Mouse (Mus musculus): Measurements from ENCODE around the gene Rsc1a1. TPM values are rescaled to one million over a fixed set of nuclear protein-coding genes. Genes with fewer than 3 reads are reported as not detected.

The Rsc1a1 gene
- polyA plus RNA-seq, 1 experiment from 2014 or later: 0.72 TPM

DNA sequence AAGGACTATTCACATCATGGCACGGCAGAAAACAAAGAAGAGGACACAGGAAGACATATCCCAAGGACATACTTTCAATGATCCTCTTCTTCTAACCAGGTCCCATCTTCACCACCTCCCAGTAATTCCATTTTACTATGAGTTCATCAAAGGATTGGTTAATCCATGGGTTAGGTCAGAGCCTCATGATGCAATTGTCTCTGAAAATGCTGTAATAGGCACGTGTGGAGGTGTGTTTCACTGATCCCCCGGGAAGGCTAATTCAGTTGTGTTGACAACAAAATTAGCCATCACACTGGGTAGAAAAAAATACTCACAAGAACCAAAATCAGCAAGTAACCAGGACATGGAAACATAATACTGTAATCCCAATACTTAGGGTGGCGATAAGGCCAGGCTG lies 32.2 kb upstream of the Rsc1a1 start:
- no peak overlapping the region for H3K4me2 ChIP-seq (ENCODE audit: low read length)
- H3K4me1 ChIP-seq (ENCODE audit: control insufficient read depth in 2 of 2, insufficient read depth in 2 of 2, low read length in 2 of 2): peaks cover 8 to 39% of the 10 kb centered on the region in 2 experiments
- H3K27ac ChIP-seq (replicated peaks in 1 of 2; ENCODE audit: control insufficient read depth in 1 of 2, insufficient read depth in 1 of 2, low read depth in 2 of 2, low read length in 2 of 2): no peak overlapping the region
- peaks cover 29% of the 10 kb centered on the region for H3K36me3 ChIP-seq (ENCODE audit: control insufficient read depth, insufficient read depth, low read length)
- H3K9me3 ChIP-seq (ENCODE audit: control insufficient read depth, low read length): 0 out of 2 replicates have a peak, but pooled peaks cover 3% of the 10 kb centered on the region
- H3K4me3 ChIP-seq (ENCODE audit: control insufficient read depth in 1 of 2, insufficient read depth in 1 of 2, low read depth in 1 of 2, low read length in 2 of 2): no peak overlapping the region
- no peak for ATAC-seq (ENCODE audit: insufficient number of reproducible peaks, insufficient read depth, low FRiP score, low read depth)
- H3K9ac ChIP-seq (ENCODE audit: low read length): no peak overlapping the region
- 81% methylated on average over 4 of the region's 4 CpGs for WGBS
- H3K27me3 ChIP-seq (ENCODE audit: control insufficient read depth, insufficient read depth, low read length): no peaks in the 10 kb centered on the region

DNA sequence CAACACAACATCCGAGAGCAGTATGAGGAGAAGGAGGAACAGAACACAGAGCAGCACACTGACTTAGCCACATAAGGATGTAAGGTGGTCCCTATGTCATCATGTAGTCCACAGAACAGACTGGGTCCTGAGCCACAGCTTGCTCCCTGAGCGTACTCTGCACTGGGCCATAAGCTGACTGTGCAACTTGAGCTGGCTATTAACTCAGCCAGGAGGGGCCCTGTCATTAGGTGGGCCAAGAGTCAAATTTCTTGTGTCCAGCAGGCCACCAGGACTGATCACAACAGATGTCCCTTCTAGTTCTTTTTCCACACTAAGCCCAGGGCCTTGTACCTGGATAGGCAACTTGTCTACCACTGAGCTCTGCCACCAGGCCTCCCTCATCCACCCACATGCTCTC lies 29.6 kb upstream of the Rsc1a1 start:
- Histone ChIP-seq H3K27ac (replicated peaks in 1 of 2; ENCODE audit: control insufficient read depth in 1 of 2, insufficient read depth in 1 of 2, low read depth in 2 of 2, low read length in 2 of 2) (no peak overlapping the region), H3K27me3 (ENCODE audit: control insufficient read depth, insufficient read depth, low read length) (no peaks in the 10 kb centered on the region), H3K4me1 (ENCODE audit: control insufficient read depth in 2 of 2, insufficient read depth in 2 of 2, low read length in 2 of 2) (peaks cover 4 to 18% of the 10 kb centered on the region in 2 experiments; a peak in 3 of 4 replicates), H3K36me3 (ENCODE audit: control insufficient read depth, insufficient read depth, low read length) (peaks cover 49% of the 10 kb centered on the region), H3K4me3 (ENCODE audit: control insufficient read depth in 1 of 2, insufficient read depth in 1 of 2, low read depth in 1 of 2, low read length in 2 of 2) (no peak overlapping the region), H3K9ac (ENCODE audit: low read length) (no peak overlapping the region), H3K4me2 (ENCODE audit: low read length) (no peak overlapping the region), H3K9me3 (ENCODE audit: control insufficient read depth, low read length) (no peaks in the 10 kb centered on the region)
- 57% methylated on average over 2 of the region's 2 CpGs for WGBS
- ATAC-seq (ENCODE audit: insufficient number of reproducible peaks, insufficient read depth, low FRiP score, low read depth): no peak

DNA sequence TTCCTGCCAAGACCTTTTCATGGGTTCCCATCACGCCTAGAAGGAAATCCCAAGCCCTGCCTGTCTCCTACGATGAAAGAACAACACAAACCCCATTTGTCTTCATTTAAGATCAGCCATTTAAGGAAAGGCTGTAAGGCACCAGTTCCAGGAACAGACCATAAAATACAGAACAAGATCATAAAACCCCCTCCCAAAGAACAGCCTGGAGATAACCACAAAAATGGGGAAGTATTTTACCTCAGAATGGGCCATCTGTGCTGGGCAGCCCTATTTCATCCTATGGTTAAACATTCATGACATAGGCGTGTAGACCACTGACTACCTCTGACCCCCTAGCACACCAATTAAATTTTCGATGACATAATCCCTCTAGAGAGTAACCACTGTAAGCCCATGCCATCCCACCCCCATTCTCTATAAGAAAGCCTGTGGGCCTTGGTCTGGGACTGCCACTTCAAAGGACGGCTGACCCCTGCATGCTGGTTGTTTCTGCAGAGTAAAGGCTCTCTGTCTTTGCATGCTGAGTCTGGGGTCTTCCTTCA lies 28.3 kb upstream of the Rsc1a1 start:
- Histone ChIP-seq H3K9me3 (ENCODE audit: control insufficient read depth, low read length) (no peaks in the 10 kb centered on the region), H3K4me1 (ENCODE audit: control insufficient read depth in 2 of 2, insufficient read depth in 2 of 2, low read length in 2 of 2) (peaks cover 4 to 16% of the 10 kb centered on the region in 2 experiments; a peak in 3 of 4 replicates), H3K9ac (ENCODE audit: low read length) (no peak overlapping the region), H3K4me3 (ENCODE audit: control insufficient read depth in 1 of 2, insufficient read depth in 1 of 2, low read depth in 1 of 2, low read length in 2 of 2) (no peak overlapping the region), H3K27me3 (ENCODE audit: control insufficient read depth, insufficient read depth, low read length) (no peaks in the 10 kb centered on the region), H3K36me3 (ENCODE audit: control insufficient read depth, insufficient read depth, low read length) (peaks cover 59% of the 10 kb centered on the region), H3K27ac (replicated peaks in 1 of 2; ENCODE audit: control insufficient read depth in 1 of 2, insufficient read depth in 1 of 2, low read depth in 2 of 2, low read length in 2 of 2) (no peak overlapping the region), H3K4me2 (ENCODE audit: low read length) (no peak overlapping the region)
- no peak for ATAC-seq (ENCODE audit: insufficient number of reproducible peaks, insufficient read depth, low FRiP score, low read depth)
- WGBS: 84% methylated on average over 5 of the region's 5 CpGs

DNA sequence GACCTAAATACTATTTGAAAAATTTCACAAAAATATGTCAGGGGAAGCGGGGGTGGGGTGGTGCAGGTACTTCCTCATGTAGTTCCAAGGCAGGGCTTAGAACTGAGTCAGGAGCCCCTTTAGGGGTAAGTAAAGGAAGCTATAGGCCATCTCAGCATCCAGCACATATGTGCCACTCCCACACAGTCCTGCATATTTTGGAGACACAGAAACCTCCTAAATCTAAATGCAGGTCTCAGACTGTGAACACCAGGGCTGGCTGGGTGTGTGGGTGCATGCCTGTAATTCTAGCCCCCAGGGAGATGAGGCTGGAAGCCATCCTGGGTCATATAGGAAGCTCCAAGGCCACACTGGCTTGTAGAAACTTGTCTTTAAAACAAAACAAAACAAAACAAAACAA lies 25.9 kb upstream of the Rsc1a1 start:
- 95% methylated on average over 1 of the region's 1 CpGs for WGBS
- no peak overlapping the region for H3K27ac ChIP-seq (replicated peaks in 1 of 2; ENCODE audit: control insufficient read depth in 1 of 2, insufficient read depth in 1 of 2, low read depth in 2 of 2, low read length in 2 of 2)
- H3K4me1 ChIP-seq (ENCODE audit: control insufficient read depth in 2 of 2, insufficient read depth in 2 of 2, low read length in 2 of 2): peaks cover 4 to 15% of the 10 kb centered on the region in 2 experiments; a peak in 3 of 4 replicates
- H3K36me3 ChIP-seq (ENCODE audit: control insufficient read depth, insufficient read depth, low read length): peaks cover 77% of the 10 kb centered on the region
- H3K9ac ChIP-seq (ENCODE audit: low read length): no peak overlapping the region
- no peak overlapping the region for H3K4me2 ChIP-seq (ENCODE audit: low read length)
- no peak overlapping the region for H3K4me3 ChIP-seq (ENCODE audit: control insufficient read depth in 1 of 2, insufficient read depth in 1 of 2, low read depth in 1 of 2, low read length in 2 of 2)
- no peaks in the 10 kb centered on the region for H3K9me3 ChIP-seq (ENCODE audit: control insufficient read depth, low read length)
- ATAC-seq (ENCODE audit: insufficient number of reproducible peaks, insufficient read depth, low FRiP score, low read depth): no peak
- H3K27me3 ChIP-seq (ENCODE audit: control insufficient read depth, insufficient read depth, low read length): no peaks in the 10 kb centered on the region

DNA sequence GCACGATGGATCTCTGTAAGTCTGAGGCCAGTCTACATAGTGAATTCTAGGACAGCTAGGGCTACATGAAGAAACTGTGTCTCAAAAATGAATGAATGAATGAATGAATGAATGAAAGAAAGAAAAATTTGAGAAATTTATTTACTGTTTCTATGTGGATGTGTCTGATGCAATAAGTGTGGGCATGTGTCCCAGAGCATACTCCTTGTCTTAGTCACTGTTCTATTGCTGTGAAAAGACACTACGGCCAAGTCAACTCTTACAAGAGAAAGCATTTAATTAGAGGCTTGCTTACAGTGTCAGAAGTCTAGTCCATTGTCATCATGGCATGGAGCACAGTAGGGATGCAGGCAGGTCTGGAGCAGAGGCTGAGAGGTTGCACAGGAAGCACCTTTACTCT lies 23.6 kb upstream of the Rsc1a1 start:
- WGBS: 92% methylated on average over 2 of the region's 2 CpGs
- Histone ChIP-seq H3K4me1 (ENCODE audit: control insufficient read depth in 2 of 2, insufficient read depth in 2 of 2, low read length in 2 of 2) (no peaks in the 10 kb centered on the region), H3K27ac (replicated peaks in 1 of 2; ENCODE audit: control insufficient read depth in 1 of 2, insufficient read depth in 1 of 2, low read depth in 2 of 2, low read length in 2 of 2) (no peak overlapping the region), H3K9me3 (ENCODE audit: control insufficient read depth, low read length) (no peaks in the 10 kb centered on the region), H3K4me3 (ENCODE audit: control insufficient read depth in 1 of 2, insufficient read depth in 1 of 2, low read depth in 1 of 2, low read length in 2 of 2) (no peak overlapping the region), H3K27me3 (ENCODE audit: control insufficient read depth, insufficient read depth, low read length) (no peaks in the 10 kb centered on the region), H3K4me2 (ENCODE audit: low read length) (no peak overlapping the region), H3K9ac (ENCODE audit: low read length) (no peak overlapping the region), H3K36me3 (ENCODE audit: control insufficient read depth, insufficient read depth, low read length) (peaks cover 99% of the 10 kb centered on the region)
- ATAC-seq (ENCODE audit: insufficient number of reproducible peaks, insufficient read depth, low FRiP score, low read depth): no peak

DNA sequence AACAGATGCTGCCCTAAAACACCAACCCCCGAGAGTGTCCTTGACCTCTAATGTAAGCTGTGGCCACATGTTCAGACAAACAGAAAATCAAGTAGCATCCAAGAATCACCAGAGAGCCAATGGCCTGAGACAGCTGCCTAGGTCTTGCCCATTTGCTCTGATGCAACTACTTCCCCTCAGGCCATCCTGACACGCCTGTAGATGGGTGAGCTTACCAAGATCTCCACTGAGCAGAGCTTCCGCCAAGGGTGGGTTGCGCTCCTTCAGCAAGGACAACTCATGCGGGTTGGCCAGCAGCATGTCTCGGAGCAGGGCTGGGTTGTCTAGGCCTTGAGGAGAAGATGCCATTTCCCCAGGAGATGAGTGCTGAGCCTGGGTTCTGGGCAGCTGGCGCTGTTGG lies 22.6 kb upstream of the Rsc1a1 start:
- Histone ChIP-seq H3K9ac (ENCODE audit: low read length) (no peak overlapping the region), H3K36me3 (ENCODE audit: control insufficient read depth, insufficient read depth, low read length) (peaks cover 99% of the 10 kb centered on the region), H3K4me3 (ENCODE audit: control insufficient read depth in 1 of 2, insufficient read depth in 1 of 2, low read depth in 1 of 2, low read length in 2 of 2) (no peak overlapping the region), H3K27ac (replicated peaks in 1 of 2; ENCODE audit: control insufficient read depth in 1 of 2, insufficient read depth in 1 of 2, low read depth in 2 of 2, low read length in 2 of 2) (no peak overlapping the region), H3K4me1 (ENCODE audit: control insufficient read depth in 2 of 2, insufficient read depth in 2 of 2, low read length in 2 of 2) (no peaks in the 10 kb centered on the region), H3K27me3 (ENCODE audit: control insufficient read depth, insufficient read depth, low read length) (no peaks in the 10 kb centered on the region), H3K9me3 (ENCODE audit: control insufficient read depth, low read length) (no peaks in the 10 kb centered on the region), H3K4me2 (ENCODE audit: low read length) (no peak overlapping the region)
- no peak for ATAC-seq (ENCODE audit: insufficient number of reproducible peaks, insufficient read depth, low FRiP score, low read depth)
- WGBS: 91% methylated on average over 7 of the region's 7 CpGs

DNA sequence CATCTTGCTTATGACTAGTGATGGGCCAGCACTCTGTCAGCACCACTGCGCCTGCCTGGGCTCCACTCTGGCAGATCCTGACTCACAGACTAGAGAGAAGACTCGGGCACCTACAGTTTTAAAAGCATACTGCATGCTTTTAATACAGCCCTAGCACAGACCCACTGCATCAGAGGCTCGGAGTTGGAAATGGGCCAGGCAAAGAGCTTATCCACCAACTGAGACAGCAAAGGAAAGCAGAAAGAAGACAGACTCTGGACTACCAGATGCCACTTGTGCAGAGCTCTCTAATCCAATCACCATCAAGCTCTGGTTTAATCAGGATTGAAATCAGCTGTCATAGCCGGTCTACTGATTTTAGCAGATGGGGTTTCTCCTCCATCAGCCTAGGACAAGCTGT lies 19.9 kb upstream of the Rsc1a1 start:
- no peak overlapping the region for H3K4me2 ChIP-seq (ENCODE audit: low read length)
- ATAC-seq (ENCODE audit: insufficient number of reproducible peaks, insufficient read depth, low FRiP score, low read depth): no peak
- no peaks in the 10 kb centered on the region for H3K27me3 ChIP-seq (ENCODE audit: control insufficient read depth, insufficient read depth, low read length)
- no peak overlapping the region for H3K27ac ChIP-seq (replicated peaks in 1 of 2; ENCODE audit: control insufficient read depth in 1 of 2, insufficient read depth in 1 of 2, low read depth in 2 of 2, low read length in 2 of 2)
- no peaks in the 10 kb centered on the region for H3K4me1 ChIP-seq (ENCODE audit: control insufficient read depth in 2 of 2, insufficient read depth in 2 of 2, low read length in 2 of 2)
- no peaks in the 10 kb centered on the region for H3K9me3 ChIP-seq (ENCODE audit: control insufficient read depth, low read length)
- H3K36me3 ChIP-seq (ENCODE audit: control insufficient read depth, insufficient read depth, low read length): peaks cover 99% of the 10 kb centered on the region
- no peak overlapping the region for H3K4me3 ChIP-seq (ENCODE audit: control insufficient read depth in 1 of 2, insufficient read depth in 1 of 2, low read depth in 1 of 2, low read length in 2 of 2)
- H3K9ac ChIP-seq (ENCODE audit: low read length): no peak overlapping the region
- 76% methylated on average over 4 of the region's 4 CpGs for WGBS

DNA sequence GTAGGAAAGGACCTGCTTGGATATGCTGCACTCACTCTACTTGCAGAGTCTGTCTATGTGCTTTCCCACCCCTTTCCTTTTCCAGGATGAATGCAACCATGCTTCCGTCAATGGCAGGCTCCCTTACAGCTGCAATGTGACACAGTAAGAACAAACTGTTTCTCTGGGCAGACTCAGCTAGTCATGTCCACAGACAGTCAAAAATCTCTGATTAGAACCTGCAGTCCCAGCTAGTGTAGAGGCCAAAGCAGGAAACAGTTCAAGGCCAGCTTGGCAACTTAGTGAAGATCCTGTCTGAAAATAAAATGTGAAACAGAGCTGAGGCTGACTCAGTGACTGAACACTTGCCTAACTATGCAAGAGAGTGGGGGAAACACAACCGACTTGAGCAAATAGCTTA lies 19.2 kb upstream of the Rsc1a1 start:
- WGBS: 93% methylated on average over 2 of the region's 2 CpGs
- H3K9me3 ChIP-seq (ENCODE audit: control insufficient read depth, low read length): no peaks in the 10 kb centered on the region
- no peak overlapping the region for H3K4me3 ChIP-seq (ENCODE audit: control insufficient read depth in 1 of 2, insufficient read depth in 1 of 2, low read depth in 1 of 2, low read length in 2 of 2)
- H3K36me3 ChIP-seq (ENCODE audit: control insufficient read depth, insufficient read depth, low read length): peaks cover 100% of the 10 kb centered on the region
- H3K4me2 ChIP-seq (ENCODE audit: low read length): no peak overlapping the region
- ATAC-seq (ENCODE audit: insufficient number of reproducible peaks, insufficient read depth, low FRiP score, low read depth): no peak
- no peaks in the 10 kb centered on the region for H3K4me1 ChIP-seq (ENCODE audit: control insufficient read depth in 2 of 2, insufficient read depth in 2 of 2, low read length in 2 of 2)
- H3K27me3 ChIP-seq (ENCODE audit: control insufficient read depth, insufficient read depth, low read length): no peaks in the 10 kb centered on the region
- H3K9ac ChIP-seq (ENCODE audit: low read length): no peak overlapping the region
- H3K27ac ChIP-seq (replicated peaks in 1 of 2; ENCODE audit: control insufficient read depth in 1 of 2, insufficient read depth in 1 of 2, low read depth in 2 of 2, low read length in 2 of 2): no peak overlapping the region

All from heart, embryonic 14.5 days (tissue).